Mouse (Mus musculus): Measurements from ENCODE around the gene Hc.

Hc gene

DNA sequence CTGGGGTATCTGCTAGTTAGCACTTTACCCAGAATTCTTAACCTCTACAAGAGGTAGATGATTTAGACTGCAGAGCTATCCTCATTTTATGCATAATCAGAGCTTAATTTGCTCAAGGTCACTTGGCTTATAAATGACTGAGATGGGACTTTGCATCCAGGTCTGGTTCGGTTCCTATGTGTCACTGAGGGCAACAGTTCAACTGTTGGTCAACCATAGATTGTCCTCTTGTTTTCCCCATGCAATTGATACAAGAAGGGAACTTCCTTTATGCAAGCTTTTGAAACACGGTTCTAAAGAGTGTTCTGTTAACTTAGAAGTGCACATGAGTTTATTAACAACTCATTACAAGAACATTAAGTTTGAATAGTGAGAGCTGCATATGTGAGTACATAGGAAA lies 2.9 kb downstream of the Hc start:
- in situ Hi-C loops (cut with MboI, MseI) = no loop called here

DNA sequence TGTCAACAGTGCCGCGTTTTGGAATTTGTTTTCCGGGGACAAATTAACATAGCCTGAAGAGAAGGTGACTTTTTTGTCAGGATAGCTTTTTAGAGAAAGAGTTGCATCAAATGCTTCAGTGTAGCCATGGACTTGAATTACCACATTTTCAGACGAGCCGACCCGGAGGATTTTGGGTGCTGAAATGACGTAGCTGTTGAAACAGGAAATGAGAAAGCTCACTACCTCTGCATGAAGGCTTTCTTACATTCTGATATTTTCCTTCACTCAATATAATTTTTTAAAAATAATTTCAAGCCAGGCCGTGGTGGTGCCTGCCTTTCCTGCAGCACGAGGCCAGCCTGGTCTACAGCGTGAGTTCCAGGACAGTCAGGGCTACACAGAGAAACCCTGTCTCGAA lies 4.0 kb downstream of the Hc start:
- in situ Hi-C loops (cut with MboI, MseI) = no loop called here

DNA sequence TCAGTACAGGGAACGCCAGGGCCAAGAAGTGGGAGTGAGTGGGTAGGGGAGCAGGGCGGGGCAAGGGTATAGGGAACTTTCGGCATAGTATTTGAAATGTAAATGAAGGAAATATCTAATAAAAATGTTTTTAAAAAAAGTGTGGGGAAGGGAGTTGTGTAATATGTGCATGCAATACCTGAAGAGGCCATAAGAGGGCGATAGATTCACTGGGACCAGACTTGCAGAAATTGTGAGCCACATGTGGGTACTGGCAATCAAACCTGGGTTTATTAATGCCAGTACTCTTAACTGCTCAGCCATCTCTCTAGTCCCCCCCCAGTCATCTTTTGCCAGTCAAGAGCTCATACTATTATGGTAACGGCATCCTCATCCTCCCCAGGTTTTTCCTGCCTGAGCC lies 12.4 kb downstream of the Hc start:
- in situ Hi-C loops (cut with MboI, MseI) = loop anchor here (5.0 kb wide), 1 partner anchor 58 kb away; the partner anchor contains the start of gene Cntrl

DNA sequence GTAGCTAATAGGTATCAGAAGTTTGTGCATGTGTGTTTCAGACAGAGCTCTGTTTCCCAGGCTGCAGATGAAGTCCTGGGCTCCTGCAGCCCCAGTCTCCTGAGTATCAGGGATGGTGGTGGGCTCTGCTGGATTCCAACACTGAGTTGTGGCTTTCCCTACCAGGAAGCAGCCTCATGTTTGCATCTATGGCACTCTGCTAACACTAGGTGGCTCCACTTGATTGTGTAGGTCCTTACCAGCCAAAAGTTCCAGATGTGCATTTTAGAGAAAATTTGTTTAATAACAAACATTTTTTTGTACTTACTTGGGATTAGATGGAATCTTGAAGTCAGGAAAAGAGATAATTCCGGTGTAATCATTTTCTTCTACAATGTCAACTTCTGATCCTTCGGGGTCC lies 16.3 kb downstream of the Hc start:
- in situ Hi-C loops (cut with MboI, MseI) = loop anchor here (5.0 kb wide), 1 partner anchor 62 kb away; the partner anchor contains the start of gene Cntrl

DNA sequence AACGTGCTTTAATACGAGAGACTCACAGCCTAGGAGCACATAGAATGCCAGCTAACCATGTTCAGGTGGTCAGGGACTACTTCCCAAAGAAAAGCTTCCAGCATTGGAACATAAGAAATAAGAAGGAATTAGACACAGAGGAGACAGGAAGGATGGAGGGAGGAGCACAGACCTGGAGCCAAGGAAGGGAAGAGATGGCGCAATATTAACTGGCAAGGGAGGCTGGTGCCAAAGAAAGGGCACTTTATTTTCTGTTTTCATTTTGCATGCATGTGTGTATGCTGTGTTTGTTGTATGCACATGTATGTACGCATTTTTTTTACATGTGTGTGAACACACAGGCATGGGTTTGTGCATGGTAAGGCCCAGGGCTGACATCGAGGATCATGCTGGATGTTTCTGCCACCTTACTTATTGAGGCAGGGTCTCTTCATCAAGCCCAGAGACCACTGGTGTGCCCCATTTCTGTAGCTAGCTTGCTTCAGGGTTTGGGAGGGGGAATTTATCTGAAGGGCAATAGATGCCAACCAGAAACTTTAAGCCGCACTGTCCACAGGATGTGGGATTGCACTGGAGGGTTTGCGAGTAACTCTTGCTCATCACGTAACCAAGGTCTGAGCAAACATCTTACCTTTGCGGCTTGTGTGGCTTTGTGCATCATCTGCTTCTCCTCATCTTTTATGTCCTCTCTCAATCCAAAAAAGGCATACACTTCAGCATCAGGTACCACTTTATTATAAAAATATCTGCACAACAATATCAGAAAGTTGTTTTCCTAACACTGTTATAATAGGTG lies 22.5 kb downstream of the Hc start:
- in situ Hi-C loops (cut with MboI, MseI) = no loop called here

DNA sequence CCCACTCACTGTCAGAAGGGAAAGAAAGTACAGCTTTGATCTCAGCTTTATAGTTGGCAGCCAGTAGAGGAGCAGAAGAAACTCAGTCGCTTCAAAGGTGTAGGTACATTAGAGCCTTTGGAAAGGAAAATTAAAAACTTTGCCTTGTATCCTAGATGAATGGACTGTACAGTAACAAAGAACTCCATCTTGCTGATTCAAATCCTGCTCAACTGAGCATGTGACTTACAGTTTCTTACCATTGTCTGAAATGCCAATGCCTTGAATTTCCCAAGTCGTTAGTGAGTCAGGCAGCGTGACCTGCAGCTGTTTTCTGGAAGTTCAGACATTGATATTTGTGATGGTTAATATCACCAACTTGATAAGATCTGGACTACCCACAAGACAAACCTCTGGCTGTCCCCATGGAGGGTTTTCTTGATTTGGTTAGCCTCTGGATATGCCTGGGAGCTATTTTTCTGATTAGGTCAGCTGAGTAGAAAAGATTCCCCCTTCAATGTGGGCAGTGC lies 36.5 kb downstream of the Hc start:
- in situ Hi-C loops (cut with MboI, MseI) = no loop called here

DNA sequence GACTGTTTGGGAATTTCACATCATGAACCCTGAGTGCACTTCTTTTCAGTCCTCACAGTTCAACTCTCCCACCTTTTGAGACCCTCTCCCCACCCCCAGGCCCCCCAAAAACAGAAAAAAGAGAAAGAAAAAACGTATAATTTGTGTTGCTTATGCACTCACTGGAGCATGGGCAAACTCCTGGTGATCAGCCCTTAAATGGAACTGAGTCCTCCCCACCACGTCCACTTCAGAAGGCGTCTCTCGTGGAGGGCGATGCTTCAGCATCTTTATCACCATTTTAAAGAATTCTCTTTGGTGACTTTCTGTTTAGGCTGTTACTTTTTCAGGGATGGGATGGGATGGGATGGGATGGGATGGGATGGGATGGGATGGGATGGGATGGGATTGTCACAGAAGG lies 39.4 kb downstream of the Hc start:
- in situ Hi-C loops (cut with MboI, MseI) = no loop called here

DNA sequence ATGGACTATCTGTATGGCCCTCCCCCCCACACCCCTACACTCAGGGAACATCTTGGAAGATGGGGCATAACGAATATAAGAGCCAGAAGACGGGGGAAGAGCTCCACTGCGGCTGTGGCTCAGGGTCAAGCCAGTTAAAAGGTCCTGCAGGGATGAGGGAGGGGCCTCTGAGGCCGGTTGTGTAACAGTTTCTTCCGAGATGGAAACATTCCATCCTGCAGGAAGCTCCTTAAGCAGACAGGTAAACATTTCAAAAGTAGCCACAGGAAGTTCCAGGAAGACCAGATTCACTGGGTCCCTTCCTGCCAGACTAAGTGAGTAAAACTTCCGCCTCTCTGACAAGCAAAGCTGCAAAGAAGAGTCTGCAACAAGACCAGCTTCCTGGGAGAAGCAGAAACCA lies 45.4 kb downstream of the Hc start:
- in situ Hi-C loops (cut with MboI, MseI) = no loop called here

DNA sequence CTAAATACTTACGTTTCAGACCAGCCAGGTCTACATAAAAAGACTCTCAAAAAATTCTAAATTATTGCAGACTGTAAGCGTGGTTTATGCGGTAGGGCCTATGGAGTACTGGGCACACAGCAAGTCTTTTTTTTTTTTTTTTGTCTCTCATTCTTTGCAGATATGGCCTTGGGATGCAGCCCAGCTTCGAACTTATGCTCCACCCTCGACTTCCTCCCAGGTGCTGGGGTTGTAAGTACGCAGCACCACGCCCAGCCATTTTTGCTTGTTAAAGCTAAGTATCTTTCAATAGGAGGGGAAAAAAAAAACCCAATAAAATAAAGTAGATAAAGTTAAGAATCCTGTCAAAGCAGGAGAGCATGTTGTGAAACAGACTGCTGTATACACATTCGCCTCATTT lies 49.6 kb downstream of the Hc start:
- in situ Hi-C loops (cut with MboI, MseI) = no loop called here

DNA sequence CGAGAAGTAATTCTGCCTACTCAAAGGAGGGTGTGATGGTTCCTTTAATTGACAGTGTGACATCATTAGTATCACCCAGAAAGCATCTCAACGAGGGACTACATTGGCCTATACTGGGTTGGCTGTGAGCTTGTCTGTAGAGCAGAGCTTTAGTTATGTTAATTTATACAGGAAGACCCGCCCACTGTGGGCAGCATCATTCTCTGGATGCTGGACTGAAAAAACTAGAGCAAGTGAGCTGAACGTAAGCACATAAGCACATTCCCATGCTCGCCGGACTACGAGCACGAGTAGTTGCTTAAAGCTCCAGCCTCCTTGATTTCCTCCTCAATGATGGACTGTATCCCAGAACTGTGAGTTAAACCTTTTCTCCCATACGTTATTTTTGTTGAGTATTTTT lies 62.3 kb downstream of the Hc start:
- in situ Hi-C loops (cut with MboI, MseI) = no loop called here

DNA sequence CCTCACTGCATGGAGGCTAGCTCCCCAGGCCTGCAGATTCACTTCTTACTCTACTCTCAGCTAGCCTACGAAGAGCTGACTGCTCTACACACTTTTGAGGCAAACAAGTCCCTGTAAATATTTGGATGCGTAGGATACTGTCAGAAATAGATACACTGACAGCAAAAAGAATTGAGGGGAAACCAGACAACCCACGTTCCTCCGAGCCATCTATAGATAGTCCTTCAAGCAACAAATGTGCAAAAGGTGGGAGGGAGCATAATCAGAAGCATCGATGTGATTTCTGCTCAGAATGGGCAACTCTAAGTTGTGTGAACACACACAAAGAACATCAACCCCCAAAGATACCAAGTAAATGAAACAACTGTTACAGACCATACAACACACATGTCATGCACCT lies 64.7 kb downstream of the Hc start:
- in situ Hi-C loops (cut with MboI, MseI) = no loop called here

DNA sequence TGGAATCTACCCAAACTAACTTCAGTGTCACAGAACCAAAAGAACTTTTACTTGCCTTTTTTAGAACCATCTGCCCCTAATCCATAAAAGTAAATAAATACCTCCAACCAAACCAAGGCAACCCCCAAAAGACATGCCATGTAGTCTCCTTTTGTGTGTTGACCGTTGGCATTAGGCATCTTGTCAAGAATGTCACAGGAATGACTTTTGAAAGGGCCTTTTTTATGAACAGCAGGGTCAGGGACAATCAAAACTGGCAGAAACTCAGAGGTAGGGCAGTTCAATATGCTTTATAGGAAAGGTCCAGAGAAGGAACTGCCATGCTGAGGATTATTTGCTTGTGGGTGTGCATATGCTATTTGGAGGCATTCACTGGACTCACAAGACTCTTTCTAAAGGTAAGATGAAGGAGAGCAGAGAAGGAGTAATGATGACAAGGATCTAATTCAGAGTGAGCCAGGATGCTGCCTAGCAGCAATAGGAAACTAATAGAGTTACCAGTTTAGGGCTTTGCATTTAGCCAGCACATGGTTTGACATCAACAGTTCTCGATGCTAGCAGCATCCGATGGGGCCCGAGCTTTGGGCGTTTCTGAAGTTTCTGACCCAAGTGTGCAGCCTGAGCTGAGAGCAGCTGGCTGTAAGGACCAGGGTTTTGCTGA lies 67.4 kb downstream of the Hc start:
- in situ Hi-C loops (cut with MboI, MseI) = no loop called here

DNA sequence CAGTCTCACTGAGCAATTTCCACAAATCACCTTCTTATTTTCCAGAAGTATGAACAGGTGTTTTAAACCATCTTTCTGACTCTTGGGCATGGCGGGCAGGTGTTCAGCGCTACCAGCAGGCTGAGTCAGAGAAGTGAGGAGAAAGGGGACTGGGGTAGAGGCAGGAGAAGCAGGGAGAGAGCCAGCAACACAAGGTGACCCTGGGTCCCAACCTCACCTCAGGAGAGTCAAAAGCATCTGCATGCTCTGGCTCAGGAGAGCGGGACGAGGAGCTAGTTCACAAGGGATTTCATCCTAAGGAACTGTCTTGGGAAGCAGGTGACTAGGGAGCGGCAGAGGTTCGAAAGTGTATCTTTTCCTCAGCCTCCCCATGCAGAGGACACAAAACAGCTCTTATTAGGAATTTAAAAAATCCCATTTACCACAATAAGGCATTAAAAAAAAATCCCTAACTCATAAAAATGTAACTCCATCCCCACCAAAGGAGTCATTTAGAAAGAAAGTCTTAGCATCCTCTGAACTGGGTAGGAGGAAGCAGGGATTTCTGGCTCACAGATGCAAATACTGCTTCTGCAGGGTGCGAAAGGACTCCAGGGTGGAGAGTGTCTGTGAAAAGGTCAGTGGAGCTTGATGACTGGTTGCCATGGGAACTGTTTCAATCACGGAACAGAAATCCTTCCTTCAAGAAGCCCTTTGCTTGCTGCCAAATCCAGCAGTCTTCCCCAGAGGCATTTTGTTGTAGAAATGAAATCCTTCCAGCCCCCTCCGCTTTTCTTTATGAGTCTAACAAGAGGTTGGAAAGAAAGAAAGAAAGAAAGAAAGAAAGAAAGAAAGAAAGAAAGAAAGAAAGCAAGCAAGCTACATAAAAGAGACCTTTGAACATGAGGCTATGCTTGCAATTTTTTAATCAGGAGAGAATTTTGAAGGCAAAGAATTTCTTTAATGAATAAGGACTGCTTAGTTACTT lies 68.2 kb downstream of the Hc start:
- in situ Hi-C loops (cut with MboI, MseI) = no loop called here

DNA sequence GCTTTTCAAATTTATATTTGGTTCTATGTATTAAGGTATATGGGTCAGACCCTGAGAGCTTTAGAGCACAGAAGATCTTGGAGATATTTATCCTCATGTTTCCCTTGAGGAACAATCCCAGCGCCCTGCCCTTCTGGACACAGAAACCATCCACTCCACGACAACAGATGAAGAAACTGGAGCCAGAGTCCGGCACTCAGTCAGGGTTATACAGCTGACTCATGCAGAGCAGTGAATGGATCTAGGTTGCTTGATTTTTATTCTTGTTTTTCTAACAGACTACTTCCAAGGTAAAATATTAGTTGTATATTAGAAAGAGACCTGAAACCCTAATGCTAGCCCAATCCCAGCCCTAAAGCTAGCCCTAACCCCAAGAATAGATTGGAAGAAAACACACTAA lies 69.3 kb downstream of the Hc start:
- in situ Hi-C loops (cut with MboI, MseI) = no loop called here

DNA sequence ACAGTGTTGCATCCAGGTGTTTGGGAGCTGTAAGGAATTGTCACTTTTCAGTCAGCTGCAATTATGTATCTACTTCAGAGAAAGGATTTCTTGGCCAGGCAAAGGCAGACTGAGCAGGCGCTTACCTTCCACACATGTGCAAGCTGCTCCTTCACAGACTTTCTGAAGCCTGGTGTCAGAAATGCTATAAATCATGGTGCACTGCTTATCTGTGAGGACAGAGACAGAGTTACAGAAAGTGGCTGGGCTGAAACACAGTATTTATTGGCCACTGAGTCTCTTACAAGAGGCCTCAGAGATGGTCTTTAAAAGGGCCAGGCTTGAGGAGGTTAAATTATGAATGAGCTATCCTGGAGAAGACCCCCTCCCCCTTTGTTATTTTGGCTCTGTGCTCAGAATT lies 71.5 kb downstream of the Hc start:
- in situ Hi-C loops (cut with MboI, MseI) = no loop called here

DNA sequence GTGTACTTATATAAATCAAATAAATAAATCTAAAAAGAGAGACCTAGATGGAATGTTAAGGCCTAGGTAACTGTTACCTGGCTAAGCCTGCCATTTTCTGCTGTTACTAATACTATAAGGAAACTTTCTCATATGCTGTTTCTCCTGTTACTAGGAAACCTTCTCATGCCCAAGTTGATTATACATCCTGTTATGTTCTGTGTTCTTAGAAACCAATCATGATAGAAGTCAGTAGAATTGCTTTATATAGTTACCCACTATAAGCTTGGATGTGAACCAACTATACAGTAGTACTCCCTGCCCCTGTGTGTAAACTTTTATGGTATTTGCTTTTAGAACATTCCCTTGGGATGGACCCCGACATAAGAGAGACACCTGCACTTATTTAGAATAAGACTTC lies 73.6 kb downstream of the Hc start:
- in situ Hi-C loops (cut with MboI, MseI) = no loop called here

DNA sequence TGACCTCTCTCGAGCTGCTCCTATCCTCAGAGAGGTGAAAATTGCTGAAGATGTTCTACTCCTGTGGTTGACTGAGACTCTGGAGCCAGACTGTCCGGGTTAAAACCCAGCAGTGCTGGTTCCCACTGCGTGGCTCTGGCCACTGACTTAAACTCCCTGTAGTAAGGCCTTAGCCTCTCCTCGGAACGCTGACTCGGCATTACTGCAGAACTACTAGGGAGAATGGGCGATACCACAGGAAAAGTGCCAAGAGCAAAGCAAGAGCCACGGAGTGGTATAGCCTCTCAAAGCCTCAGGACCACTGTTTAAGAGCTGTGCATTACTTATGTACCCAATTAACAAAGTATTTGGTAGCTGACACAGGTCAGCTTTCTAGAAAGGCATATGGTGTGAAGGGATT lies 76.4 kb downstream of the Hc start:
- in situ Hi-C loops (cut with MboI, MseI) = no loop called here

DNA sequence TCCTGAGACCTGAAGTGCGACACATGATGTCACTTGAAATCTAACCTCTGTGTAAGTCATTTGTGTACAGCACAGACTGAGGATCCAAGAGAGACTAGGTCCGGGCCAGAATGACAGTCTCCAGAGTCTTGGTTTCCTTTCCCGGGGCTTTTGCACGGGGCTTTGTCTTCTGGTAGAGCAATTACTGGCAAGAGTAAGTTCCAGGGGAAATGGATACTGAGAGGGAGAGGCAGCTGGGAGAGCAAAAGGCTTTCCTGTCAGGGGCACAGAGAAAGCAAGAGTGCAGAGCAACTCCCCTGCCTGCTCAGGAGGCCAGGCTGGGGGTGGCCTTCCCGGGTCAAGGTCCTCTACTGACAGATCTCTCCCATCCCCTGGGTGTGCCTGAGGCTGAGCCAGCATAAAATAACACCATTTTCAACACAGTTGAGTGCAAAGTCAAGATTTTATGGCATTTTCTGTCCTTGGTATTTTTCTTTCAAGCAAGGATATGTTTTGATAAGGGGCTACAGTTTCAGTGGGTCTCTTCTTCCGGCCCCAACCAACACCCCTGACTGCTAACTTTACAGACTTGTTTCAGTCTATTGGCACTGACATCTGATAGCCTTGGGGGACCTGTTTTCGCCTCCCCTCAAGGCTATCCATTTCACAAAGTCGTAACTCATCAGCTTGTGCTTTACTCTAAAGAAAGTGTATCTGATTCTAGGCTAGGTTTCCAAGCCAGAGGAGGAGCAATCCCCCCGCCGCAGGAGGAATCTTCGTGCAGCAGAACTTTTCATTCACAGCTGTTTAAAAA lies 78.1 kb downstream of the Hc start:
- in situ Hi-C loops (cut with MboI, MseI) = no loop called here

DNA sequence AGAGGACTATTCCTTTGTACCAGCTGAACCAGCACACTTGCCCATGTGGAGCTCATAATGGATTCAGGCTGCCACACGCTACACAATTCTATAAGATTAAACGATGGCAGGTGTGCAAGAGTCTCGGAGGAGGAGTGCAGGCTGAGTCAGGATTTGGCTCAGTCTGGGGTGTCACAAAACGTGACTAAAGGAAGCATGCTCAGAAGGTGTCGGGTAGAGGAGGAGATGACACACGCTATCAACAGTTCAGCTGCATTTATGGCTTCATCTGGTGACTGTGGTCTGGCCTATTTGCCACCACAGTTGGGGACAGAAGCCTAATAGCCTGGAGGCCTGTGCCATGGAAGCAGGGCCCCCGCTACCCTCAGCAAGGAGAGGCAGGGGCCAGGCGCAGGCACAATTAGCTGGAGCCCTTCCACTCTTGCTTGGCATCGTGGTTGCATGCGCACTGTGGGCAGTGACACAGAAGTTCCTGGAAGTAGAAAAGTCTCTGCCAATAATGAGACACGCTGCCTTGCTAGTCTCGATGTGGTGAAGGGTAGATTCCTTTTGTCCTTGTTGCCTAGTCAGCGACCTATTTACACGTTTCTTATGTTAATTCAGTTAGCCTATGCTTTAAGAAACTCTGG lies 79.0 kb downstream of the Hc start:
- in situ Hi-C loops (cut with MboI, MseI) = no loop called here

DNA sequence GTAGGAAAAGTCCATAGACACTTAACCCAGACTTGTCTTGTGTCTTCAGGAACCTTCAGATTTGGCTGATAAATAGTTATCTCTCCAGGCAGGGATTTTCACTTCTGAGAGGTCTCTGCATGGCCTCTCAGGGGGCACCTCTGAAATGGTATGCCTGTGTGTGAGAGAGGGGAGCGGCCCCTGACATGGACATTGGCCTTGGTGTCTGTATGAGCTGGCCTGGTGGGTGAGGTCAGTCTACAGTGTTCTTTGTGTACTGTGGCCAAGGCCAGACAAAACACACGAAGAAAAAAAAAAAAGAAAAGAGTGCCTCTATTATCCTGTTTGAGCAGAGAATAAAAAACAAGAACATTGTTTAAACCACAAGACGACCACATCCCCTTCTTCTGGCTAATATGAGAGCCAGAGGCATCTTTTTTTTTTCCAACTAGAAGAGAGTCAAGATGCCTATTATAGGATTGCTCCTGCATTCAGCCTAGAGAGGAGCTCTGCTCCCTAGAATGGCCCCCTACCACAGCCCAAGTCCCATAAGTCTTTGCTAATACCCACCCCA lies 81.7 kb downstream of the Hc start:
- in situ Hi-C loops (cut with MboI, MseI) = no loop called here
